Mouse (Mus musculus) adrenal gland, postnatal 36 days (tissue): ENCODE results near the gene Znrf1. TPM values are rescaled to one million over a fixed set of nuclear protein-coding genes. Genes with fewer than 3 reads are reported as not detected.
A peak's percentile ranks its signal among the peaks of the same experiment; 100 is the strongest.
"Not testable (repeated sequence)": the region's sequence is repeated elsewhere in the genome, so short reads cannot be mapped to it uniquely, and the experiment has no call there.

Source experiments
- DNase-seq, 2 experiments: peaks; one replicate each; pipeline ENCODE4 v3.0.0; 2021; ENCODE audit warnings: mixed read lengths in 1 of 2
- long read RNA-seq, 2 experiments: library from polyadenylated mRNA; stranded (forward); transcript quantifications; one replicate each; pipeline ENCODE4 v2.0.0; 2021; ENCODE audit warnings: borderline sequencing depth in 2 of 2
- total RNA-seq, 2 experiments: library from RNA; stranded (reverse); gene quantifications; 2 replicates each; pipeline ENCODE4 v1.2.3; 2021

Gene Znrf1
- 10 to 100 TPM; 38.1 to 40.6 TPM for total RNA-seq
- long read RNA-seq, experiment 1, full-length matches to known transcripts: 25 of 31 reads
- long read RNA-seq, experiment 1, partial matches to known transcripts: 2 of 31 reads
- long read RNA-seq, experiment 1, other reads (novel, unspliced or antisense): 4 of 31 reads
- long read RNA-seq, experiment 2, full-length matches to known transcripts: 15 of 19 reads
- long read RNA-seq, experiment 2, partial matches to known transcripts: 1 of 19 reads
- long read RNA-seq, experiment 2, other reads (novel, unspliced or antisense): 3 of 19 reads

DNA sequence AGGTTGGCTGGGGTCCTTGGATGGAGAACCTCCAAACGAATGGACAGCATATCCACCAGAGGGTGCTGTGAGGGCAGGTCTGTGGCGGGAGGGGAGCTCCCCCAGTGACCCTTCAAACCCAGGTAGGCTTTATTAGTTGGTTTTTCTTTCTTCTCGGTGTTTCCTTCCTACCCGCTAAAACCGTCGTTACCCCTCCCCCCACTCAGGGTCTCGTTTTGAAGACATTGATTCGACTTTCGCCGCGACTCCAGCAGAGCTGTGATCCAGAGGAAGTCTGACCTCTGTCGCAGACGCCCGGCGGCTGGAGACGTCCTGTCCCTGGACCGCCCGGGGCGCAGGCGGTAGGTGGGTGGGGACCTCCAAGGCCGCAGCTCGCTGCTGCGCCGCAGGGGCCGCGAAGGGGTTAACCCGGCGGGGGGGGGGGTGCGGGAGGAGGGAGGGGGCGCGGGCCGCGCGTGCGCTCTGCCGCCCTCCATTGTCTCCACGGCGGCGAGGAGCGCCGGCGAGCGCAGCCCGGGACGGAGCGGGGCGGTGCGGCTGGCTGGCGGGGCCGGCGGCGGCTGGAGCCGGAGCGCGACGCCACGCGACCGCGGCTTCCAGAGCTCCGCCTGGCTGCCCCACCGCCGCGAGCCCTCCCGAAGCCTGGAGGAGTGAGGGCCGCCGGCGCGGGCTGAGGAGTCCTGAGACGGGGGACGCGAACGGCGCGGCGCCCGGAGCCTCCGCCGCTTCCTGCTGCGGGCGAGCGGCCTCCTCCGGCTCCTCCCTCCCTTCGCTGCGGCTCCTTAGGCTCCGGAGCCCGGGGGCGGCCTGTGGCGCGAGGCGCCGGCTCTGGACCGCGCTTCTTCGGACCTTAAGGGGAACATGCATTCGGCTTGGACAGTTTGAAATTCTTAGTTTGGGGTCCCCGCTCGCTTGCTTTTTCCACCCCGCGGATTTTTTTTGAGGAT, at the start of gene Znrf1:
Gene Znrf1, plus strand, starts transcription at position 67 of the 947 bp plus-strand sequence.
- peak; percentile 78 to 86 for DNase-seq

- no peak for DNase-seq
Measured at GRCm38 (mm10) chr8:111490034-111490591, 45.8 kb upstream of the Znrf1 start.

- no peak for DNase-seq
Measured at GRCm38 (mm10) chr8:111491191-111491590, 44.7 kb upstream of the Znrf1 start.

DNA sequence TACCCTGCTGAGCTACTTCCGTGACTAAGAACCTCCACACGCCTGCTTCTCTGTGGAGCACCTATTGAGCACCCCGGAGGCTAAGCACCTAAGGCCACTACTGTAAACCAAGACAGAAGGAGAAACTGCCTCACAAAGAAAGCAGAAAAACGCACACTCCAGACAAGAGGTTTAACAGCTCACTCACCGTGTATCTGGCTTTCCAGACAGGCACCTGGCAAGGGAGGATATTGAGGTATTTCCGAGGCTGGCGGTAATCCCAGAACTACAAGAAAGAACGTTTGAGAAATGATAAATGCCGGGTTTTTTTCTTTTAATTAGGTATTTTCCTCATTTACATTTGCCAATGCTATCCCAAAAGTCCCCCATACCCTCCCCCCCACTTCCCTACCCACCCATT, 43.4 kb upstream of the Znrf1 start:
- DNase-seq: no peak

DNA sequence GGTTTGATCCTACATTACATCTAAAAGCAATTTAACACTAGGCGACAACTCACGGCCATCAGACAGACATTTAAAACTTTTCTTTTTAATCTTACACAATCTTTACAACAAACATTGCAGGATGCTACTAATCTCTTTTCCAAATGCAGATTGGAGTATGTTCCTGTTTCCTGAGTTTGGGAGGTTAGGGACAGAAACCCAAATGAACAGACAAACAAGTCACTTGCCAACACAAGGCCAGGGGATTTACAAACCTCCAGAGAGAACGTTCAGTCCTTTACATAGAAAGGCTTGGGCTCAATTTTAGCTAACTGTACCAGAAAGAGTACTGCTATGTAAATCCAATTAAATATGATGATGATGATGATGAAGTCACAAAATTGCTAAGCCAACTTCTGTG, 42.7 kb upstream of the Znrf1 start:
- DNase-seq: no peak

- no peak for DNase-seq
Measured at GRCm38 (mm10) chr8:111496326-111496725, 39.6 kb upstream of the Znrf1 start.

GRCm38 (mm10) chr8:111498249-111498648, 37.6 kb upstream of the Znrf1 start:
- DNase-seq: not testable (repeated sequence)

DNA sequence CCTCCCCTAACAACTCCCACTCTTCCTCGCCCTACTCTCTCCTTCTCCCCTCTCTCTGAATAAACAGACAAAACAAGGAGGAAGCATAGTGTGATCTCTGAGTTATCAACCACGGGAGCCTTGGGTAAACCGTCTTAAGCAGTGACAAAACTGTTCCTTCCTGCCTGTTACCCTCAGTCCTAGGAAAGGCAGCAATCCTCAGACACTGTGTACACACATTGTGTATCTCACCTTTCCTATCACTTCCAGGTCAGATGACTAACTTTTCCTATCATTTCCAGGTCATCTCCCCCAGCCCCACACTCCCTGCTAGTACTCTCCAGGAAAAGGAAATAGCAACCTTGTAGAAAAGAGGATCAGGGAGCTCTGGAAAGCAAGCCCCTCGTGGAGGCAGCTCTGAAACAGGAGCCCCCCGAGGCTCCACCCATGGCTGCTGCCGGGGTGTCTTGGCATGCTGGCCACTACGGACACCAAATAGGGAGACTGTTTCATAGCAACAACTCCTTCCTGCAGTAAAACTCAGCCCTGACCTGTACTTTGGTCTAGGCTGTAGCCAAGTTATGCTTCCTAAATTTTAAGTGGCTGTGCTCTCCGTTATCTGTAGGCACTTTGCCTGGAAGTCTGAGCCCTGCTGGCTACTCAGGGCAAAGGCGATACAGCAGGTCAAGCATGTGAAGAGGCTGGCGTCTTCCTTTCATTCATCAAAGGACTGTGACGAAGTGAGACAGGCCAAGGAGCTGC, 34.0 kb upstream of the Znrf1 start:
- DNase-seq: no peak

DNA sequence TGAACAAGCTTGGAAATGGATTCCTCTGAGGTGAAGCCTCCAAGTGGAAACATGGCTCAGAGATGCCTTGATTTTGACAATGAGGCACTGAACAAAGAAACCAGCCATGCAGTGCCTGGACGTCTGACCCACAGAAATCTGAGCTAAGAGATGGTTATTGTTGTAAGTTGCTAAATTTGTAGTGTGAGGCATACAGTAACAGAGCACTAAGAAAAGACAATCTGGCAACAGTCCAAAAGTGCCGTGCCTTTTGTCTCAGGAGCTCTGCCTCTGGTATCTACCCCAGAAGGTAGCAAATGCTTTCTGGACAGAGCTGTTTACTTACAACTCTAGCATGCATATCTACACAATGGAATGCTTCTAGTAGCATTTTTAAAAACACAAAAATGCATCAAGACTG, 27.3 kb upstream of the Znrf1 start:
- DNase-seq: no peak

DNA sequence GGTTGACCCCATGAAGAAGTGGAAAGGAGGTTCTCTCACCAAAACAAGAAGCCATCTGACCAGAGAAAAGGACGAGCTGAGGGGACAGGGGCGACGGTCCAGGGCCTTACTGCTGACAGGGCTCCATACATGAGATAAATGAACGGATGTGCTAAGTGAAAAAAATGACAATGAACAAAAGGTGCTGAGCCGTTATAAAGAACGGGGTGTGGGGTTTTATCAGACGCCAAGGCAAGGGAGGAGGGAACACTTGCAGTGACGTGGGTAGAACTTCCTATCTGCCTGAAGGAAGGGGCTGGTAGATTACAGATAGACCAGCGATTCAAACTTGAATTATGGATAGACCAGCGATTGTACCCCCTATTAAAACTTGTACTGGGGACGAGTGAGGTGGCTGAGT, 26.6 kb upstream of the Znrf1 start:
- no peak for DNase-seq

- DNase-seq: no peak
Measured at GRCm38 (mm10) chr8:111510401-111510800, 25.5 kb upstream of the Znrf1 start.

- DNase-seq: no peak
Measured at GRCm38 (mm10) chr8:111512941-111513340, 23.0 kb upstream of the Znrf1 start.

GRCm38 (mm10) chr8:111513446-111513845, 22.5 kb upstream of the Znrf1 start:
- DNase-seq: no peak

- DNase-seq: no peak
Measured at GRCm38 (mm10) chr8:111516451-111517035, 19.4 kb upstream of the Znrf1 start.

DNA sequence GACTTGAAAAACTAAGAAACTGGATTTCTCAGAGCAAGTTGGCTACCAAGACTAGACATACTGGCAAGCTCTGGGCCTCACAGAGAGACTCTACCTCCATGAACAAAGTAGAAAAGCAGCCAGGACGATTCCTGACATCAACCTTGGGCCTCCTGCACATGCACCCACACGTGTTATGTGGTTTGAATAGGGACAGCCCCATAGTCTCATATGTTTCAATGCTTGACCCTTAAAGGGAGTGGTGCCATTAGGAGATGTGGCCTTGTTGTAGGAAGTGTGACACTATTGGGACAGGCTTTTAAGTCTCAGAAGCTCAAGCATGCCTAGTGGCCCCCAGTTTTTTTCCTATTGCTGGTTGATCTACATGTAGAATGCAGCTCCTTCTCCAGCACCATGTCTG, 18.4 kb upstream of the Znrf1 start:
- DNase-seq: no peak

DNA sequence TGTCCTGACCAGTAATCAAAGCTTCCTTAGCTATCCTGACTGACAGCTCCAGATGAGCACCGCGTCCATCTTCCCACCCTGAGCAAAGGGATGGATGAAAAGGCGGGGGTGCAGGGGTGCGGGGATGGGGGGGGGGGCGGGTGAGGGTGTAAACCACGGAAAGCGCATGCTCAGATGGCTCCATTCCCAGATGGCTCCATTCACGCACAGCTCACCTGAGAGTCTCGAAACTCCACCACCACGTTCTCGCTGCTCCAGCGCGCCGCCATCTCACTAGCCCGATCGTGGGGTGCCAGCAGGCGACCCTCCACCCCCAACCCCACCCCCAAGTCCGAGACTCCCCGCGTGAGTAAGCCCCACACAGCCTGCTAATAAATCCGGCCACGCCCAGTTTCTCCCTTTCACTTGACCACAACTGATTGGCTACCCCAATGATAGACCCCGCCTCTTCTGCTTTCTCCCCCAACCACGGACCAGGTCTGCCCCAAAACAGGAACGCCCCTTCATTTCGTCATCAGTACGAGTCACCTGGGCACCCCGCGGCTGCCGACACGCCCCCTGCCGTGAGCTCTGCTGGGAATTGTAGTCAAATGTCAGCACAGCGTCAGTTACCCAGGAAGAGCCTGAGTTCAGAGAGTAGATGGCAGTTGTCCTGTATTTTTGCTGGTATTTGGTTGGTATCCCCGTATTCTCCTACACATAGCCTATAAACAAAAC, 14.0 kb upstream of the Znrf1 start, which contains the start of gene Wdr59:
Gene Wdr59, minus strand, starts transcription at position 380 of the 717 bp plus-strand sequence.
- DNase-seq: peak; percentile 96 to 98

DNA sequence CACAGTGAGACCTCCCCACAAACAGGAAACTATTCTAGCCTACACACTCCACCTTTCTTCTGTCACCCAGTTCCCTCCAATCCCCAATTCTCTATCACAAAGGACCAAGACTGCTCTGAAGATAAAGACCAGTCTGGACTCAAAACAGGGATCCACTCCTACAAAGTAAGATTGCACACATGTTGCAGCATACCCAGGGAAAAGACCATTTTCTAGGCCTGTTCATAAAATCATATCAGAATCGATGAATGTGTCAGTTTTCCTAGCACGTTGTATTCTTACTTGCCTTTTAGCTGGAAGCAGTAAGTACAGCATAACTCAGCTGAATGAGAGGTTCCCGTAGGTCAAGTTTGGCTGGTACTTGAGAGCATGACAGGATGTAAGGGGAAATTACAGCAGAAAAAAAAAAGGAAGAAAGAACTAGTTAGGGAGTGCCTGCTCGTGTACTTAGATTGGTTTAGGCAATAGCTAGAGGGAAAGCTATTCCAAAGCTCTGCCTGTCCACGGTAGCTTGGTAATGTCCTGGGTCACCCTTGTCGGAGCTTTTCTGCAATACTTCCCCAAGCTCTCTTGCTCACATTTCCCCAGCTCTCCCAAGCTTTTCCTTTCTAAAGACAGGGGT, 9.4 kb upstream of the Znrf1 start:
- no peak for DNase-seq

DNA sequence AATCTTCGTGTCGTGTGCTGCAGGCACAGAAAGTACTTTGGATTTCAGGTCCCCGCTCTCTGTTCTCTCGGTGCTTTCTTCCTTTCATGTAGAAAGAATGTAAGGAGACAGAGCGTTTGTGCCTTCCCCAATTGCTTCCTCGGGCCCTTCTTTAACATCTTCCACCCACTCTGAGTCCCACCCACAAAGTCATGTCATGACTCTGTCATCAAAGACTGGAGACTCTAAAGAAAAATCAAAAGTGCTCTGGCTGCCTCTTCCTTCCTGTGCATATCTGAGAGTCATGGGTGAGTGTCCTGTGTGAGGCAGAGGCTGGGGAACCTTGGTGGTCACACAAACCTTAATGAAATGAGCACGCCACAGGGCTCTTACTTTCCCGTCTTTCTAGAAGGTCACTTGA, 8.7 kb upstream of the Znrf1 start:
- DNase-seq: no peak

DNA sequence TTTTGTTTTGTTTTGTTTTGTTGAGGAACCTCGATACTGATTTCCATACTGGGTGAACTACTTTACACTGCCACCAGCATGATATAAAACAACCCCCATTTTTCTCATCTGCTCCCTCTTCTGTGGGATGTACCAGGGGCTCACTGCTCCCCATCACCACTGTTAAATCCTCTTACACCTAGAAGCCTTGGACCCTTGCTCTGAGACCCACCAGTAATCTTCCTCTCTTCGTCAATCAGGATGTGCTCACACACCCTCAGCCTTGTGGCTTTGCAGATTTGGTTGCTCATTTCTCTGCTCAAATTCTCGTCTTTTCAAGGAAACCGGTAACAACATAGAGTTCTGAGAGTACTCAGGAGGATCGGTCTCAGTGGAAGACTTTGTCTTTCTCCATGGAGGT, 7.8 kb upstream of the Znrf1 start:
- DNase-seq: no peak

GRCm38 (mm10) chr8:111531191-111531590, 4.7 kb upstream of the Znrf1 start:
- no peak for DNase-seq

- no peak for DNase-seq
Measured at GRCm38 (mm10) chr8:111531621-111532020, 4.3 kb upstream of the Znrf1 start.
